Mouse (Mus musculus): ENCODE measurements around the gene Mapk12. TPM values are rescaled to one million over a fixed set of nuclear protein-coding genes. Genes with fewer than 3 reads are reported as not detected.

Gene Mapk12
- total RNA-seq, 2 experiments from 2014 or later: 3.1 to 4.7 TPM

- DNase-seq: no peak
These were observed 29.6 kb upstream of the Mapk12 start for GRCm38 (mm10) chr15:89170102-89170501.

GRCm38 (mm10) chr15:89169431-89169830 is 28.9 kb upstream of the Mapk12 start:
- DNase-seq: peak; percentile 84

- no peak for DNase-seq
These were observed 28.4 kb upstream of the Mapk12 start for GRCm38 (mm10) chr15:89168922-89169321.

- no peak for DNase-seq
These were observed 25.0 kb upstream of the Mapk12 start for GRCm38 (mm10) chr15:89165478-89165877.

- DNase-seq: no peak
These were observed 20.9 kb upstream of the Mapk12 start for GRCm38 (mm10) chr15:89161397-89161796.

GRCm38 (mm10) chr15:89158516-89158915 is 18.0 kb upstream of the Mapk12 start:
- DNase-seq: no peak

- no peak for DNase-seq
These were observed 17.5 kb upstream of the Mapk12 start for GRCm38 (mm10) chr15:89157954-89158353.

- DNase-seq: no peak
These were observed 11.8 kb upstream of the Mapk12 start for GRCm38 (mm10) chr15:89152312-89152711.

- DNase-seq: no peak
These were observed 9.5 kb upstream of the Mapk12 start for GRCm38 (mm10) chr15:89150041-89150390.

- peak in 1 of 2 experiments; percentile 43 for DNase-seq
These were observed 9.0 kb upstream of the Mapk12 start, which contains the start of gene Mapk11 for GRCm38 (mm10) chr15:89149271-89150040. Gene Mapk11, minus strand, starts transcription at chr15:89149628.

GRCm38 (mm10) chr15:89148496-89149270 is 8.2 kb upstream of the Mapk12 start:
- DNase-seq: no peak

- DNase-seq: no peak
These were observed 7.4 kb upstream of the Mapk12 start for GRCm38 (mm10) chr15:89147895-89148294.

- no peak for DNase-seq
These were observed 7.0 kb upstream of the Mapk12 start for GRCm38 (mm10) chr15:89147456-89147855.

- no peak for DNase-seq
These were observed 6.5 kb upstream of the Mapk12 start for GRCm38 (mm10) chr15:89147024-89147423.

GRCm38 (mm10) chr15:89146537-89146936 is 6.0 kb upstream of the Mapk12 start:
- peak in 1 of 2 experiments; percentile 44 for DNase-seq

GRCm38 (mm10) chr15:89145813-89146350 is 5.4 kb upstream of the Mapk12 start:
- no peak for DNase-seq

GRCm38 (mm10) chr15:89144965-89145364 is 4.5 kb upstream of the Mapk12 start:
- DNase-seq: no peak

GRCm38 (mm10) chr15:89143134-89143533 is 2.6 kb upstream of the Mapk12 start:
- DNase-seq: no peak

GRCm38 (mm10) chr15:89141905-89142304 is 1.4 kb upstream of the Mapk12 start:
- DNase-seq: no peak

GRCm38 (mm10) chr15:89141443-89141842 is 940 bp upstream of the Mapk12 start:
- DNase-seq: no peak

- peak; percentile 42 to 45 for DNase-seq
These were observed 350 bp downstream of the Mapk12 start for GRCm38 (mm10) chr15:89140048-89140658.

- no peak for DNase-seq
These were observed 2.0 kb downstream of the Mapk12 start for GRCm38 (mm10) chr15:89138531-89138930.

- DNase-seq: no peak
These were observed 2.5 kb downstream of the Mapk12 start for GRCm38 (mm10) chr15:89138046-89138405.

All from layer of hippocampus, postnatal 36 days (tissue).